Mouse (Mus musculus) lung, adult 2 months (tissue): Measurements from ENCODE around the gene Blzf1. TPM values are rescaled to one million over a fixed set of nuclear protein-coding genes. Genes with fewer than 3 reads are reported as not detected.

Experiments used
- DNase-seq: peaks from one replicate; pipeline ENCODE4 v3.0.0; 2022
- H3K4me1 ChIP-seq: fragments of 200-500 bp; 2 replicates; pipeline ENCODE4 v1.6.1; 2011; ENCODE audit warnings: low read length; ENCODE audit not compliant: control insufficient read depth, insufficient read depth
- H3K4me3 ChIP-seq: fragments of 200-500 bp; replicated peaks from 2 replicates; pipeline ENCODE3; 2011; ENCODE audit warnings: low read depth, mild to moderate bottlenecking, control low read depth, low read length; ENCODE audit errors: extremely low read depth
- CTCF ChIP-seq: fragments of 200-500 bp; IDR thresholded peaks from 2 replicates; pipeline ENCODE4 v1.5.1; 2011; ENCODE audit warnings: mild to moderate bottlenecking, low read length, control low read depth; ENCODE audit not compliant: insufficient read depth
- POLR2A ChIP-seq: fragments of 200-500 bp; IDR thresholded peaks from 2 replicates; pipeline ENCODE4 v1.6.1; 2011; ENCODE audit warnings: low read depth, mild to moderate bottlenecking, control low read depth, low read length, borderline replicate concordance; ENCODE audit errors: extremely low read depth
- WGBS: fragments of 180-500 bp; shearing (Covaris S2); methylation state at CpG from one replicate; pipeline ENCODE4 v1.1.7; 2018; 5-methylcytosine and 5-hydroxymethylcytosine counted together
- polyA plus RNA-seq: library from polyadenylated mRNA; depleted of rRNA; stranded (reverse); fragments of >200 nt; gene quantifications from 2 replicates; pipeline ENCODE4 v1.2.3, GENCODE M21; 2012

Blzf1 gene
- polyA plus RNA-seq, 1 experiment, result 6.0 TPM

GRCm38 (mm10) chr1:164273659-164274058 lies 33.6 kb downstream of the Blzf1 start:
- DNase-seq, result no peak
- TF ChIP-seq CTCF (no peak), POLR2A (no peak)
- WGBS, result 76% methylated on average over 6 of the region's 6 CpGs
- Histone ChIP-seq H3K4me1 (peaks cover 3% of the 10 kb centered on the region; the same call in 1 of the 2 replicates), H3K4me3 (no peak overlapping the region)

DNA sequence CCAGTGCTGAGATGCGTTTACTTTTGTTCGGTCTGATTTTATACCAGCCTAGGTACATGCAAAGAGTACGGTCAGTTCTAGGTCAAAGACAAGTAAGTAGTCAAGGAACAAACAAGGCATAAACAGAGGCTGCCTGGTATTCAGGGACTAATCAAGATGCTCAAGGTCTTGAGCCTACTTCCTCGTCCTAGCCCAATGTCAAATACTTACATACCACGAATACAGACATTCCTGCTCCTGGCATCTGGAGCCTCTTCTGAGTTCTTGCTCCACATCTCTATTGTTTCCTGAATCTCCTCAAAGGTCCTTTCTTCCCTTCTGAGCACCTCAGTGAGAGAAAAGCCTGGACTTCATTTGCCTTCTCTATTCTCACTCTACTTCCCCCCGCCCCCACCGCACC lies 36.3 kb downstream of the Blzf1 start:
- WGBS, result 84% methylated on average over 7 of the region's 7 CpGs
- TF ChIP-seq CTCF, result no peak
- TF ChIP-seq POLR2A, result no peak
- no peak overlapping the region for H3K4me3 ChIP-seq
- H3K4me1 ChIP-seq, result peaks cover 3% of the 10 kb centered on the region; the same call in 1 of the 2 replicates
- no peak for DNase-seq

DNA sequence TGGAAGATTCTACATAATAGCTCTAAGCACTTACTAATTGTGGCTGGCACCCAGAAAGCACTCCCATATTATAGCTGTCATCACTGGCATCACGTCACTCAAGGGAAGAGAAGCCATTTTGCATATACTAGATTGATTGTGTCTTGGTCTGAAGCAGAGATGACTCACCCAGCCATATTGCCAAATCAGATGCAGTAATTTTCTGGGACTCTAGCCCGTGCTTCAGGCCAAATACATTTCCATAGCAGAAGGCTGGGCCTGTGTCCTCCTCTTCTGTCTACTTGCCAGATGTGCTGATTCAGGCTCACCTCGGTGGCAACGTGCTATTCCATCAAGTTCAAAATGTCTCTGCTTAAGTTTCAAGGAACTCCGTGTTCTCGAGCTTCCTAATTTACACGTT lies 45.7 kb downstream of the Blzf1 start:
- H3K4me3 ChIP-seq, result no peak overlapping the region
- no peak for DNase-seq
- H3K4me1 ChIP-seq, result no peaks in the 10 kb centered on the region
- 72% methylated on average over 7 of the region's 7 CpGs for WGBS
- TF ChIP-seq CTCF (no peak), POLR2A (no peak)

GRCm38 (mm10) chr1:164260171-164261028 lies 46.9 kb downstream of the Blzf1 start:
- DNase-seq, result no peak
- 48% methylated on average over 16 of the region's 16 CpGs for WGBS
- TF ChIP-seq POLR2A, result no peak
- no peak for TF ChIP-seq CTCF
- H3K4me3 ChIP-seq, result no peak overlapping the region
- H3K4me1 ChIP-seq, result no peaks in the 10 kb centered on the region

DNA sequence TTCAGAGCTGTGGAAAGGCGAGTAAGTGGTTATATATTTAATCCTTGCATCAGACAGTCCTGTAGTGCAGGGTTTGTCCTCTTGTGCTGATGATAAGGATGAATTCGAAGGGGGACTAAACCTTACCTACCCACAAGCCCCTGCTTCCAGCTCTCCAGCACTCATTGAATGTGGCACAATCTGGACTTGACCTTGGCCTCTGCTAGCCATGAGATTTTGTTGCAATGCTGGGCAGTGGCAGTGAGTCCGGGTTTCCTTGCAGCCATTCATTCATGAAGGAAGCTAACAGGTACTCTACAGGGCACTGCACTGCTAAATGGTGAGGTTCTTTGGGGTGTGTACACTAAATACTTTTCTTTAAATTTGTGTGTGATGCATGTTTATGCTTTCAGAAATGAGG lies 52.5 kb downstream of the Blzf1 start:
- DNase-seq, result no peak

DNA sequence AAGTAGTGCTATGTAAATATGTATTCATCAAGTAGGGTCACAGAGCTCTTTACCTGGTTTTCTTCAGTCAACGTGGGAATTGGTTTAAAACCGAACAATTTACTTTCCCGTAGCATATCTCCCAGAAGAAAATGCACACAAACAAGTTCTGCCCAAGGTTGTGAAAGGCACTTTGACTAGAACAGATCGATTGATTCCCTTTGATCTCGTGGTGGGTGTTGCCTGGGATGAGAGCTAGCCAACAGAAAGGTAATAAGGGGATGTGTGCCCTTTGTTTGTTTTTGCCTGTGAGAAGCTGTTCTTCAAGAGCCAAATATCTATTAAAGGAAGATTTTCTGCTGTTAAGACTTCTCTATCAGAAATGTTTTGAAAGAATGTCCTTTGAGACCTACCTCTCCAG lies 54.7 kb downstream of the Blzf1 start:
- no peak for DNase-seq
- H3K4me1 ChIP-seq, result peaks cover 9% of the 10 kb centered on the region; the same call in 1 of the 2 replicates
- TF ChIP-seq CTCF (no peak), POLR2A (no peak)
- no peak overlapping the region for H3K4me3 ChIP-seq
- WGBS, result 73% methylated on average over 5 of the region's 5 CpGs

More for the DNA sequence above, 52.5 kb downstream of the Blzf1 start:
- Histone ChIP-seq H3K4me3 (no peak overlapping the region), H3K4me1 (peaks cover 6% of the 10 kb centered on the region; the same call in 1 of the 2 replicates)
- 78% methylated on average over 3 of the region's 3 CpGs for WGBS
- TF ChIP-seq POLR2A (no peak), CTCF (no peak)

GRCm38 (mm10) chr1:164251438-164251837 lies 55.9 kb downstream of the Blzf1 start:
- WGBS, result 89% methylated on average over 1 of the region's 1 CpGs
- Histone ChIP-seq H3K4me1 (peaks cover 9% of the 10 kb centered on the region; the same call in 1 of the 2 replicates), H3K4me3 (no peak overlapping the region)
- TF ChIP-seq CTCF, result no peak
- DNase-seq, result no peak

- no peak for DNase-seq
- Histone ChIP-seq H3K4me3 (no peak overlapping the region), H3K4me1 (peaks cover 9% of the 10 kb centered on the region; the same call in 1 of the 2 replicates)
- TF ChIP-seq POLR2A (no peak), CTCF (no peak)
- WGBS, result 59% methylated on average over 8 of the region's 8 CpGs
Observed at GRCm38 (mm10) chr1:164250391-164251150, 56.7 kb downstream of the Blzf1 start.

DNA sequence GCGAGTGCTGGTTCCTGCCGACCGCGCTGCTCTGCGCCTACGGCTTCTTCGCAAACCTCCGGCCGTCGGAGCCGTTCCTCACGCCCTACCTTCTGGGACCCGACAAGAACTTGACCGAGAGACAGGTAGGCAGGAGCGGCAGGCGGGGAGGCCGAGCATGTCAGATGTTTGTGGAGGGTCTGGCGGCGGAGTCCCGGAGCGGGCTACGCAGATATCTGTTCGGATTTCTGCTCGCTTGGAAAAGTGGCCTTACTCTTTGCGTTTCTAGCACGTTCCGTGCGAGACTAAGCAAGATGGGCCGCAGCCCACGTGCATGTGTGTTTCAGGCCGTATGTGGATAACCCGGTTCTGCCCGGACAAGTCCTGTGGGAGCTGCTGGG lies 58.0 kb downstream of the Blzf1 start:
- Histone ChIP-seq H3K4me1 (peaks cover 9% of the 10 kb centered on the region; the same call in 1 of the 2 replicates), H3K4me3 (peak overlapping the region; percentile 85)
- no peak for DNase-seq
- no peak for TF ChIP-seq CTCF
- WGBS, result 1% methylated on average over 33 of the region's 33 CpGs
